In genomic region chr6:129254314-129254713, GRCm38 (mm10) we compare ENCODE assay signal across 13 mouse cellular contexts. TPM values are rescaled to one million over a fixed set of nuclear protein-coding genes. Genes with fewer than 3 reads are reported as not detected.
"Had no signal": no experiment of that assay in that cellular context is flagged by ENCODE, and none has a peak within 500 bp of the region (broad histone marks: within the 10 kb centered on the region; RNA-seq: fewer than 3 reads in every experiment).

No protein-coding gene starts in this region.

- H3K4me2 ChIP-seq: kidney, embryonic 15.5 days; limb, embryonic 12.5 days; liver, embryonic 11.5 days; liver, embryonic 15.5 days; neural tube, embryonic 12.5 days had no signal

- H3K4me3 ChIP-seq: kidney, embryonic 15.5 days; layer of hippocampus, adult 2 months; limb, embryonic 12.5 days; liver, embryonic 15.5 days; midbrain, embryonic 10.5 days; myocyte; neural tube, embryonic 12.5 days had no signal

- H3K27ac ChIP-seq: kidney, embryonic 15.5 days; layer of hippocampus, adult 2 months; limb, embryonic 12.5 days; liver, embryonic 15.5 days; macrophage; midbrain, embryonic 10.5 days; neural tube, embryonic 12.5 days had no signal

- DNase-seq: lung, adult 2 months; right cerebral cortex, postnatal 4 days had no signal

- H3K36me3 ChIP-seq: kidney, embryonic 15.5 days; limb, embryonic 12.5 days; liver, embryonic 15.5 days; midbrain, embryonic 10.5 days; neural tube, embryonic 12.5 days had no signal

- H3K9ac ChIP-seq: kidney, embryonic 15.5 days; limb, embryonic 12.5 days; liver, embryonic 15.5 days; neural tube, embryonic 12.5 days had no signal

- H3K4me1 ChIP-seq: kidney, embryonic 15.5 days; limb, embryonic 12.5 days; liver, embryonic 15.5 days; midbrain, embryonic 10.5 days; neural tube, embryonic 12.5 days had no signal

- H3K27me3 ChIP-seq: kidney, embryonic 15.5 days; limb, embryonic 12.5 days; liver, embryonic 15.5 days; neural tube, embryonic 12.5 days had no signal

- H3K9me3 ChIP-seq: kidney, embryonic 15.5 days; limb, embryonic 12.5 days; liver, embryonic 15.5 days; midbrain, embryonic 10.5 days; neural tube, embryonic 12.5 days had no signal

RNA-seq across cellular contexts. Expression of gene Cd69, which starts 20.9 kb away (rescaled TPM):
- total RNA-seq: layer of hippocampus, adult 2 months; layer of hippocampus, postnatal 10 days; left cerebral cortex, postnatal 36 days had no signal
- polyA plus RNA-seq: kidney, embryonic 15.5 days; limb, embryonic 12.5 days; neural tube, embryonic 12.5 days had no signal
